Mouse (Mus musculus): ENCODE results near the gene Rnf212b.
"Not testable (repeated sequence)": the region's sequence is repeated elsewhere in the genome, so short reads cannot be mapped to it uniquely, and the experiment has no call there.

The Rnf212b gene

GRCm38 (mm10) chr14:54813991-54814390 is at the start of gene Rnf212b:
Gene Rnf212b, plus strand, starts transcription at chr14:54814141.
- DNase-seq (ENCODE audit: low spot score), result no peak

GRCm38 (mm10) chr14:54766937-54767336 is 47.0 kb upstream of the Rnf212b start:
- not testable (repeated sequence) for DNase-seq (ENCODE audit: low spot score)

GRCm38 (mm10) chr14:54768314-54769067 is 45.5 kb upstream of the Rnf212b start:
- no peak for DNase-seq (ENCODE audit: low spot score)

- DNase-seq (ENCODE audit: low spot score), result no peak
Measured at GRCm38 (mm10) chr14:54769068-54769425, 44.9 kb upstream of the Rnf212b start.

GRCm38 (mm10) chr14:54770373-54770772 is 43.6 kb upstream of the Rnf212b start:
- no peak for DNase-seq (ENCODE audit: low spot score)

GRCm38 (mm10) chr14:54772333-54772856 is 41.5 kb upstream of the Rnf212b start:
- DNase-seq (ENCODE audit: low spot score), result no peak

- DNase-seq (ENCODE audit: low spot score), result no peak
Measured at GRCm38 (mm10) chr14:54775534-54776041, 38.4 kb upstream of the Rnf212b start.

- DNase-seq (ENCODE audit: low spot score), result no peak
Measured at GRCm38 (mm10) chr14:54776768-54777167, 37.2 kb upstream of the Rnf212b start.

- no peak for DNase-seq (ENCODE audit: low spot score)
Measured at GRCm38 (mm10) chr14:54777893-54778292, 36.0 kb upstream of the Rnf212b start.

GRCm38 (mm10) chr14:54780084-54780483 is 33.9 kb upstream of the Rnf212b start:
- DNase-seq (ENCODE audit: low spot score), result no peak

GRCm38 (mm10) chr14:54780836-54781609 is 32.9 kb upstream of the Rnf212b start:
- peak; percentile 62 for DNase-seq (ENCODE audit: low spot score)

GRCm38 (mm10) chr14:54781610-54782365 is 32.2 kb upstream of the Rnf212b start, which contains the start of gene Slc7a8:
Gene Slc7a8, minus strand, starts transcription at chr14:54781946.
- peak; percentile 69 for DNase-seq (ENCODE audit: low spot score)

GRCm38 (mm10) chr14:54782971-54783370 is 31.0 kb upstream of the Rnf212b start:
- DNase-seq (ENCODE audit: low spot score), result no peak

GRCm38 (mm10) chr14:54785898-54786297 is 28.0 kb upstream of the Rnf212b start:
- peak; percentile 70 for DNase-seq (ENCODE audit: low spot score)

- peak; percentile 37 for DNase-seq (ENCODE audit: low spot score)
Measured at GRCm38 (mm10) chr14:54786489-54786888, 27.5 kb upstream of the Rnf212b start.

- no peak for DNase-seq (ENCODE audit: low spot score)
Measured at GRCm38 (mm10) chr14:54787226-54787625, 26.7 kb upstream of the Rnf212b start.

GRCm38 (mm10) chr14:54788231-54788630 is 25.7 kb upstream of the Rnf212b start:
- DNase-seq (ENCODE audit: low spot score), result no peak

GRCm38 (mm10) chr14:54792166-54792565 is 21.8 kb upstream of the Rnf212b start:
- no peak for DNase-seq (ENCODE audit: low spot score)

GRCm38 (mm10) chr14:54793351-54793750 is 20.6 kb upstream of the Rnf212b start:
- DNase-seq (ENCODE audit: low spot score), result no peak

- no peak for DNase-seq (ENCODE audit: low spot score)
Measured at GRCm38 (mm10) chr14:54793894-54794830, 19.8 kb upstream of the Rnf212b start.

GRCm38 (mm10) chr14:54795901-54796300 is 18.0 kb upstream of the Rnf212b start:
- DNase-seq (ENCODE audit: low spot score), result no peak

Measured in ovary, postnatal 36 days (tissue).